Mouse (Mus musculus): ENCODE data around the gene Zfp809. TPM values are rescaled to one million over a fixed set of nuclear protein-coding genes. Genes with fewer than 3 reads are reported as not detected.

Gene Zfp809
- polyA plus RNA-seq, 1 experiment from 2014 or later, result 9.0 TPM

- Histone ChIP-seq H3K27me3 (no peaks in the 10 kb centered on the region), H3K4me1 (replicated peaks) (peaks cover 5% of the 10 kb centered on the region; the same call in 1 of the 2 replicates), H3K36me3 (no peaks in the 10 kb centered on the region), H3K27ac (no peak overlapping the region), H3K9me3 (no peaks in the 10 kb centered on the region), H3K9ac (no peak overlapping the region), H3K4me2 (no peak overlapping the region), H3K4me3 (no peak overlapping the region)
- 93% methylated on average over 6 of the region's 7 CpGs for WGBS
- no peak for ATAC-seq (ENCODE audit: low FRiP score)
These were observed 4.0 kb downstream of the Zfp809 start for GRCm38 (mm10) chr9:22229386-22230026.

DNA sequence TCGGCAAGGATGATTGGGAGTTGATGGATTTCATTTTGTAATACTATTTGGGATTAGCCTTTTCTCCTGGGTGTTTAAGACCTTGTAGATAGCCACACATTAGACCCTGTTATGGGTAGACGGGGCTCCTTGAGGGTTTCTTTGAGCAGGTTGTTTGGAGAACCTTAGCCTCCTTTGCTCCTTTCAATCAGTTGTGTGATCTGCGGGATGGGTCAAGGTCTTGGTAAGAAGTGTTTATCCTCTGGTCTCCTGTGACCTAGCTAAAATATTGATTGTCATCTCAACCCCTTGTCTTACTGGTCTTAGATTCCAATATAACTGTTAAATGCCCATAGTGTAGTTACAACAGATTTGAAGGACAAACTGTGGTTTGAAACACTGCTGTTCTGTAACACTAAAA, 4.5 kb downstream of the Zfp809 start:
- no peak for ATAC-seq (ENCODE audit: low FRiP score)
- no peak overlapping the region for H3K27ac ChIP-seq
- 96% methylated on average over 3 of the region's 3 CpGs for WGBS

GRCm38 (mm10) chr9:22230556-22230955, 5.0 kb downstream of the Zfp809 start:
- Histone ChIP-seq H3K4me2 (no peak overlapping the region), H3K27ac (no peak overlapping the region), H3K9me3 (no peaks in the 10 kb centered on the region), H3K4me3 (no peak overlapping the region), H3K27me3 (no peaks in the 10 kb centered on the region), H3K36me3 (peaks cover 7% of the 10 kb centered on the region), H3K9ac (no peak overlapping the region), H3K4me1 (replicated peaks) (peaks cover 5% of the 10 kb centered on the region; the same call in 1 of the 2 replicates)
- no peak for ATAC-seq (ENCODE audit: low FRiP score)

More for the DNA sequence above, 4.5 kb downstream of the Zfp809 start:
- Histone ChIP-seq H3K4me1 (replicated peaks) (peaks cover 5% of the 10 kb centered on the region; the same call in 1 of the 2 replicates), H3K27me3 (no peaks in the 10 kb centered on the region), H3K4me2 (no peak overlapping the region), H3K4me3 (no peak overlapping the region), H3K9ac (no peak overlapping the region), H3K9me3 (no peaks in the 10 kb centered on the region), H3K36me3 (peaks cover 2% of the 10 kb centered on the region; the same call in 1 of the 2 replicates)

DNA sequence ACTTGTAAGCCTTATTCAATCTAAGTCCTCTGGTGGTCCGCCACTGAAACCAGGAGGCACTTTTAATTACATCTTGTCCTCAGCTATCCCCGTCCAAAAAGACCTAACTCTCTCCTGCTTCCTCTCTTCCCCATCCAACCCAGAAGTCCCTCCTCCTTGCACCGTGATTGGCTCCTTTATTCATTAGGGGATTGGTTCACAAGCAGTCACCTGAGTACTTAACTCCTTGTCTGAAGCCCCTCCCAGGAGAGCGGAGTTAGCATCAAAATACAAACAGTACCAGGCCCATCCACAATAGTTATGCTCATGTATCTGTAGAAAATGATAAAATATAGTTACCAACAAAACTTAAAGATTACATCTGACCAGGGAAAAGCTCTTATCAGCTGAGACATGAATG, 14.5 kb downstream of the Zfp809 start:
- ATAC-seq (ENCODE audit: low FRiP score), result no peak
- Histone ChIP-seq H3K4me3 (no peak overlapping the region), H3K9me3 (peaks cover 8% of the 10 kb centered on the region; the same call in 1 of the 2 replicates), H3K27me3 (no peaks in the 10 kb centered on the region), H3K9ac (no peak overlapping the region), H3K27ac (no peak overlapping the region), H3K4me1 (replicated peaks) (no peaks in the 10 kb centered on the region), H3K4me2 (no peak overlapping the region), H3K36me3 (peaks cover 85% of the 10 kb centered on the region)
- WGBS, result 93% methylated on average over 4 of the region's 4 CpGs

DNA sequence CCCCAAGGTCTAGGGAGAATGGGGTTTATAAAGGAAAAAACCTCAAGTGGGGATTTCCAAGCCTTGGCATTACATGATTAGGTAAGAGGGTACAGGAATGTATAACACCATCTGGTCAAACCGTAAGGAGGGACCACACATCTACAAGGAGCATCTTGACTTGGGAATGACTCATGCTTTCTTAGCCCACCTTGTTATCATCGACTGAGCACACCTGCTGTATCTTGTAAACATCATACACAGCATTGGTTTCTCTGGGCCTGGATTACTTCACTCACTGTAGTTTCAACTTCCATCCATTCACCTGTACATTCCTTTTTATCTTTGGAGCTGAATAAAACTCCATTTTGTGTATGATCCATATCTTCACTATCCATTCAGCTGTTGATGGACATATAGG, 18.7 kb downstream of the Zfp809 start:
- Histone ChIP-seq H3K9me3 (peaks cover 23% of the 10 kb centered on the region), H3K9ac (no peak overlapping the region), H3K4me2 (no peak overlapping the region), H3K27ac (no peak overlapping the region), H3K27me3 (no peaks in the 10 kb centered on the region), H3K36me3 (peaks cover 90% of the 10 kb centered on the region), H3K4me1 (replicated peaks) (no peaks in the 10 kb centered on the region), H3K4me3 (no peak overlapping the region)
- ATAC-seq (ENCODE audit: low FRiP score), result no peak
- WGBS, result 92% methylated on average over 2 of the region's 2 CpGs

DNA sequence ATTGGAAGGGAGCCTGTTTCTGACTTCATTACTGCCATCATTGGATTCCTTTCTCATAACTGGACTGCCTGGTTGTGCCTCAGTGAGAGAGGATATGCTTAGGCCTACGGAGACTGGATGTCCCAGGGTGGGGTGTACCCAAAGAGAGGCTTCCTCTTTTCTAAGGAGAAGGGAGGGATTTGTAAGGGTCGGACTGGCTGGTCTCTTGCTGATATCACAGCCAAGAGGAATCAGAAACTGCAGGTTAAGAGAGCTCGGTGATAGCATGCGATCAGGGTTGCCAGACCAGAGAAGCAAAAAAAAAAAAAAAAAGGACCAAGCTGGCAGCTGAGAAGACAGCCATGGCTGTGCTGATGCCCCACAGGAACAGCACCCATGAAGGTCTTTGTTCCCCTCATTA, 31.1 kb downstream of the Zfp809 start:
- H3K9me3 ChIP-seq, result peaks cover 16% of the 10 kb centered on the region
- ATAC-seq (ENCODE audit: low FRiP score), result no peak
- H3K4me2 ChIP-seq, result no peak overlapping the region
- 97% methylated on average over 4 of the region's 4 CpGs for WGBS
- H3K4me3 ChIP-seq, result no peak overlapping the region
- no peaks in the 10 kb centered on the region for H3K27me3 ChIP-seq
- no peak overlapping the region for H3K27ac ChIP-seq
- no peak overlapping the region for H3K9ac ChIP-seq
- H3K36me3 ChIP-seq, result peaks cover 48% of the 10 kb centered on the region
- 0 out of 2 replicates have a peak, but pooled peaks cover 8% of the 10 kb centered on the region for H3K4me1 ChIP-seq (replicated peaks)

DNA sequence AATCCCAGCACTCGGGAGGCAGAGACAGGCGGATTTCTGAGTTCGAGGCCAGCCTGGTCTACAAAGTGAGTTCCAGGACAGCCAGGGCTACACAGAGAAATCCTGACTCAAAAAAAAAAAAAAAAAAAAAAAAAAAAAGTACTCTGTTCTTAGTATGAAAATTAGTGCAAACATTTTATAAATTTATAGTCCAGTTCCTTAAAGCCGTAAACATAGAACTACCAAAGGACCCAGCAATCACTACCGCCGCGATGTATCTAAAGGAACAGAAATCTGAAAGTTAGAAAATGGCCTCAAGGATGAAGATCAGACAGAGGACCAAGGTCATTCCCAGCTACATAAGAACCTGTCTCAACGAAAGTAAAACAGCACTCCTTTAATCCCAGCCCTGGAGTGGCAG, 33.3 kb downstream of the Zfp809 start:
- H3K4me1 ChIP-seq (replicated peaks), result 0 out of 2 replicates have a peak, but pooled peaks cover 8% of the 10 kb centered on the region
- WGBS, result 84% methylated on average over 8 of the region's 8 CpGs
- peaks cover 12% of the 10 kb centered on the region for H3K9me3 ChIP-seq
- no peak overlapping the region for H3K27ac ChIP-seq
- peak overlapping the region; percentile 84; the same call in 1 of the 2 replicates for H3K9ac ChIP-seq
- H3K27me3 ChIP-seq, result no peaks in the 10 kb centered on the region
- peaks cover 29% of the 10 kb centered on the region for H3K36me3 ChIP-seq
- H3K4me2 ChIP-seq, result peak overlapping the region; percentile 76
- H3K4me3 ChIP-seq, result peak overlapping the region; percentile 68
- ATAC-seq (ENCODE audit: low FRiP score), result no peak

DNA sequence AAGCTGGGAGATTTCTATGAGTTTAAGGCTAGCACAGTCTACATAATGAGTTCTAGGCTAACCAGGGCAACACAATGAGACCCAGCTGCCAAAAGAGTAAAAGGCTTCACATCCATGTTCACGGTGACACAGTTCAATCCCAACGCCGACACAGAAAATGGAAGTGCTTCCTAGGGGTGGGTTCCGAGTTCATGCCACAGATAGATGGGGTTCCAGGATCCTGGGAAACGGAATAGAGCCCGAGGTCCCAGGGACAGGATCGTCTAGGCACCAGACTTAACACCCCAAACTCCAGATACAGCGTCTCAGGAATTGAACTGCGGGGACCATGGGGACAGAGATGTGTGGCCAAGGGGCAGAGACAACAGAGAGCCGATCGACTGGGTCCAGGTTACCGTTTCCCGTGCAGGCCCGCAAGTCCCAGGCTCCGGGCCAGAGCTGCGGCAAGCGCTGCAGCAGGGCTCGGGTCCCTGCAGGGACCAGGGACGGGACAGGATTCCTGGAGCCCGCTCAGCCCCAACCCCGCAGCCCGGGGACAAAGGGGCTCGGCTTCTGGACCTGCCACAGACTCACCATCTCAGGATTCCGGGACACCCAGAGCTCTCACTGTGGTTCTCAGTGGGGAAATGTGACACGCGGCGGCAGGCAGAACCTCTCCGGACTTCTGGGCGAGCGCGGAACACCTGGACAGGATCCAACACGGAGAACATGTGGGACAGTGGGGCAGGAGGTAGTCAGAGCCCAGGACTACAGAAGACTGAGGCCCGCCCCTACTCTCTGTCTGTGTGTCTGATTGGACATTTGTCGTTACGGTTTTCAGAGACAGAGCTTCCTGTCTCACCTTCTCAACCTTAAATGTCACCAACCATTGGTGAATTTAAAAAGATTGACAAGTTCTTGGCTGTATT, 33.9 kb downstream of the Zfp809 start, which contains the start of gene Zfp599:
Zfp599 (minus strand) TSS at position 712 of the 908 bp plus-strand sequence.
- peak; percentile 95 for ATAC-seq (ENCODE audit: low FRiP score)
- H3K27ac ChIP-seq, result peak within 1 kb of the TSS; percentile 48; the same call in 1 of the 2 replicates
- no peaks in the 10 kb centered on the region for H3K27me3 ChIP-seq
- peaks cover 23% of the 10 kb centered on the region for H3K36me3 ChIP-seq
- H3K4me1 ChIP-seq (replicated peaks), result 0 out of 2 replicates have a peak, but pooled peaks cover 8% of the 10 kb centered on the region
- peak within 1 kb of the TSS; percentile 68 for H3K4me3 ChIP-seq
- peak within 1 kb of the TSS; percentile 84 for H3K9ac ChIP-seq
- 2% methylated on average over 35 of the region's 35 CpGs for WGBS
- H3K4me2 ChIP-seq, result peak within 1 kb of the TSS; percentile 76
- peaks cover 12% of the 10 kb centered on the region for H3K9me3 ChIP-seq

DNA sequence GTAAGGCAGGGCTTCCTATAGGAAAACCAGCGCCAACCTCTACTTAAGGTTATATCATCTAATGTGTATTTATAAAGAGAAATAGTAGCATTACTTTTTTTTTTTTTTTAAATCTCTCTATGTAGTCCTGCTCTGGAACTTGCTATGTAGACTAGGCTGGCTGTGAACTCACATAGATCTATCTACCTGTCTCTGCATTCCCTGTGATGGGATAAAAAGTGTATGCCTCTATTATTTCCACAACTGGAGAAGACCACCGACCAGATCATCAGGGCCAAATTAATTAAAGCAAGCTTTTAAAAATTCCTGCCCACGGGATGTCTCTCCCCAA, 34.5 kb downstream of the Zfp809 start:
- peaks cover 22% of the 10 kb centered on the region for H3K36me3 ChIP-seq
- ATAC-seq (ENCODE audit: low FRiP score), result no peak
- H3K27me3 ChIP-seq, result no peaks in the 10 kb centered on the region
- H3K4me3 ChIP-seq, result peak overlapping the region; percentile 68
- no peak overlapping the region for H3K27ac ChIP-seq
- 0 out of 2 replicates have a peak, but pooled peaks cover 8% of the 10 kb centered on the region for H3K4me1 ChIP-seq (replicated peaks)
- peak overlapping the region; percentile 76 for H3K4me2 ChIP-seq
- peaks cover 10% of the 10 kb centered on the region for H3K9me3 ChIP-seq
- WGBS, result 31% methylated on average over 3 of the region's 3 CpGs
- H3K9ac ChIP-seq, result peak overlapping the region; percentile 84; the same call in 1 of the 2 replicates

DNA sequence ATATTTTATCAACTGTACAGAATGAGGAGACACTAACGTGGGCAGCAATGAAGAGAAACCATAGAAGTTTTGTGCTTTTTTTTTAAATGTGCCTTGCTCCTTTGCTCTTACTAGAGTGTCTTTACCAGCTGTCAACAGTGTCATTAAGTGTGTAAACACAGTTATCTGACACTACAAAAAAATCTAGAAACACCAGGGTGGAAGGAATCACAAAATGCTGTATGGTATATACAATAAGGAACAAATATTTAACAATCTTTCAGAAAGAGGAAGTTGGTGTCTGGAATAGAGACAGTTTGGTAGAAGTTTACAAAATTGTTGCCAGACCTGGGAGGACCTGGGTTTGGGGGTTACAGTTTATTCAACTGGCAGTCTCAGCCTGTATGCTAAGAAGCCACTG, 36.1 kb downstream of the Zfp809 start:
- Histone ChIP-seq H3K4me1 (replicated peaks) (0 out of 2 replicates have a peak, but pooled peaks cover 8% of the 10 kb centered on the region), H3K27ac (no peak overlapping the region), H3K4me3 (no peak overlapping the region), H3K4me2 (no peak overlapping the region), H3K27me3 (no peaks in the 10 kb centered on the region), H3K9ac (no peak overlapping the region), H3K36me3 (peaks cover 7% of the 10 kb centered on the region), H3K9me3 (0 out of 2 replicates have a peak, but pooled peaks cover 4% of the 10 kb centered on the region)
- no peak for ATAC-seq (ENCODE audit: low FRiP score)
- 82% methylated on average over 1 of the region's 1 CpGs for WGBS

DNA sequence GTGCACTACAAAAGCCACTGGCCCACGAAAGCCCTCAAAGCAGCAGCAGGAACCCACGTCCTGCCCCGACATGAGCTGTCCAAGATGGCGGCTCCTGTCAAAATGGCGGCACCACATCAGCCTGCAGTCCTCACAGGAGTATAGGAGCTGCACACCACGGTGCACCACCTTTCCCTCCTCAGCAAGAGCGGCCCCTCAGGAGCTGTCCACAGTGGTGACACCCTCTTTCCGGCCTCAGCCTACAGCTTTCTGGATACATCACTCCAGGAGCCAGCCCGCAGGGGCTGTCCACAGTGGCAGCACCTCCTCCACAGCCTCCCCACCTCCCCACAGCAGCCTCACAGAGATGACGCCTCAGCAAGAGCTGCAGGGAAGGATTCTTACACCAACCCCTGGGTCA, 37.1 kb downstream of the Zfp809 start:
- Histone ChIP-seq H3K36me3 (no peaks in the 10 kb centered on the region), H3K27me3 (no peaks in the 10 kb centered on the region), H3K27ac (no peak overlapping the region), H3K9ac (no peak overlapping the region), H3K4me1 (replicated peaks) (0 out of 2 replicates have a peak, but pooled peaks cover 8% of the 10 kb centered on the region), H3K4me3 (no peak overlapping the region), H3K4me2 (no peak overlapping the region), H3K9me3 (0 out of 2 replicates have a peak, but pooled peaks cover 4% of the 10 kb centered on the region)
- ATAC-seq (ENCODE audit: low FRiP score), result no peak
- WGBS, result 88% methylated on average over 10 of the region's 10 CpGs

- 85% methylated on average over 1 of the region's 1 CpGs for WGBS
- Histone ChIP-seq H3K4me1 (replicated peaks) (no peaks in the 10 kb centered on the region), H3K9ac (no peak overlapping the region), H3K27ac (no peak overlapping the region), H3K4me3 (no peak overlapping the region), H3K36me3 (peaks cover 12% of the 10 kb centered on the region), H3K9me3 (peaks cover 12% of the 10 kb centered on the region; the same call in 1 of the 2 replicates), H3K4me2 (no peak overlapping the region), H3K27me3 (no peaks in the 10 kb centered on the region)
- ATAC-seq (ENCODE audit: low FRiP score), result no peak
These were observed 43.4 kb downstream of the Zfp809 start for GRCm38 (mm10) chr9:22268886-22269285.

Data from hindbrain, embryonic 13.5 days (tissue).